Mouse (Mus musculus): ENCODE measurements around the gene Wdr54. TPM values are rescaled to one million over a fixed set of nuclear protein-coding genes. Genes with fewer than 3 reads are reported as not detected.

Wdr54 gene
- total and polyA plus RNA-seq, 3 experiments = 1.9 to 10.3 (median 7.8) TPM

GRCm38 (mm10) chr6:83101316-83101687, 54.9 kb downstream of the Wdr54 start, which contains the start of the genes Ccdc142 and Gm42688:
Gene Ccdc142, plus strand, starts transcription at chr6:83101601.
Gene Gm42688, plus strand, starts transcription at chr6:83101617.
- H3K79me2 ChIP-seq (replicated peaks; ENCODE audit: control insufficient read depth, extremely low read depth, insufficient read depth, poor library complexity, severe bottlenecking) = no peaks in the 10 kb centered on the region

More at GRCm38 (mm10) chr6:83101316-83101687, 54.9 kb downstream of the Wdr54 start, which contains the start of the genes Ccdc142 and Gm42688:
- Histone ChIP-seq H3K9ac (ENCODE audit: insufficient read depth, low read depth) (peak within 1 kb of the TSS; percentile 86), H3K36me3 (replicated peaks in 1 of 2; ENCODE audit: control insufficient read depth in 1 of 2, insufficient read depth in 1 of 2, low read length in 1 of 2) (peaks cover 0 to 28% of the 10 kb centered on the region in 2 experiments), H3K9me3 (replicated peaks; ENCODE audit: low read length) (peaks cover 2% of the 10 kb centered on the region), H3K4me1 (ENCODE audit: control insufficient read depth in 1 of 2, insufficient read depth in 2 of 2) (peaks cover 9 to 24% of the 10 kb centered on the region in 2 experiments; a peak in 3 of 4 replicates), H3K4me3 (replicated peaks in 1 of 3; ENCODE audit: low read depth in 2 of 3, low read length in 2 of 3, poor library complexity in 1 of 3) (peak within 1 kb of the TSS; percentile 60 to 99 (median 87)), H3K4me2 (ENCODE audit: insufficient read depth, low read depth, poor library complexity, severe bottlenecking) (peak within 1 kb of the TSS; percentile 68), H3K27ac (ENCODE audit: insufficient read depth, low read depth) (peak within 1 kb of the TSS; percentile 71), H3K27me3 (replicated peaks) (peaks cover 9% of the 10 kb centered on the region)
- dilution Hi-C loops (cut with MboI; ENCODE audit: extremely low pct_ligation_motif_present, extremely low pct_unique_long_range_greater_than_20kb, low sequenced_read_pairs) = no loop called here
- DNase-seq (ENCODE audit: extremely low read depth) = peak; percentile 91
- in situ Hi-C loops (cut with MboI; ENCODE audit: low pct_ligation_motif_present, low pct_unique_long_range_greater_than_20kb, low sequenced_read_pairs) = loop anchor here (5.0 kb wide), 2 partner anchors 104 to 189 kb away; no protein-coding TSS in a partner anchor
- TF ChIP-seq TBP (conservative IDR thresholded peaks at IDR 0.05; ENCODE audit: low read depth, low read length) (peak; percentile 43; the same call in 1 of the 2 replicates), RAD21 (IDR thresholded peaks at IDR 0.05; ENCODE audit: low read depth, low read length) (peak; percentile 63), ZC3H11A (IDR thresholded peaks at IDR 0.05; ENCODE audit: low read depth, low read length) (no peak), CHD1 (IDR thresholded peaks at IDR 0.05; ENCODE audit: low read depth, low read length) (no peak), RCOR1 (conservative IDR thresholded peaks at IDR 0.05; ENCODE audit: low read depth, low read length) (no peak; the same call in 1 of the 2 replicates), MYC (IDR thresholded peaks at IDR 0.05; ENCODE audit: low read depth, low read length) (peak; percentile 63; the same call in 1 of the 2 replicates), ZKSCAN1 (IDR thresholded peaks at IDR 0.05; ENCODE audit: borderline replicate concordance, low read depth, low read length) (no peak), POLR2A (IDR thresholded peaks at IDR 0.05; ENCODE audit: low read depth, low read length) (peak; percentile 74), E2F4 (IDR thresholded peaks at IDR 0.05; ENCODE audit: insufficient replicate concordance, low read depth, low read length) (peak; percentile 68; the same call in 1 of the 2 replicates), MEF2A (IDR thresholded peaks at IDR 0.05; ENCODE audit: borderline replicate concordance, low read depth, low read length) (no peak; the same call in 1 of the 2 replicates), MXI1 (IDR thresholded peaks at IDR 0.05; ENCODE audit: low read depth, low read length) (peak; percentile 82), KAT2A (IDR thresholded peaks at IDR 0.05; ENCODE audit: insufficient replicate concordance, low read length) (peak; percentile 76; the same call in 1 of the 2 replicates), USF2 (conservative IDR thresholded peaks at IDR 0.05; ENCODE audit: low read depth, low read length) (no peak), ELF1 (IDR thresholded peaks at IDR 0.05; ENCODE audit: low read depth, low read length) (peak; percentile 88), SIN3A (IDR thresholded peaks at IDR 0.05; ENCODE audit: low read length) (peak; percentile 68), USF1 (IDR thresholded peaks at IDR 0.05; ENCODE audit: low read depth, low read length) (peak; percentile 57), MAZ (IDR thresholded peaks at IDR 0.05; ENCODE audit: low read depth, low read length) (0 out of 2 replicates have a peak, but pooled peaks have one; percentile 7), MAX (IDR thresholded peaks at IDR 0.05; ENCODE audit: low read length) (peak; percentile 49; the same call in 1 of the 2 replicates), NRF1 (IDR thresholded peaks at IDR 0.05; ENCODE audit: low read depth, low read length) (peak; percentile 68), CTCF (conservative IDR thresholded peaks at IDR 0.05 in 1 of 2, IDR thresholded peaks at IDR 0.05 in 1 of 2; ENCODE audit: low read depth in 2 of 2, low read length in 2 of 2) (peak in 1 of 2 experiments; percentile 87; a peak in 2 of 4 replicates), HCFC1 (IDR thresholded peaks at IDR 0.05; ENCODE audit: low read depth, low read length) (peak; percentile 94), TCF12 (IDR thresholded peaks at IDR 0.05; ENCODE audit: low read depth, low read length) (peak; percentile 57), NELFE (IDR thresholded peaks at IDR 0.05; ENCODE audit: low read depth, low read length) (peak; percentile 65; the same call in 1 of the 2 replicates), BHLHE40 (IDR thresholded peaks at IDR 0.05; ENCODE audit: low read depth, low read length) (peak; percentile 72), IRF4 (IDR thresholded peaks at IDR 0.05; ENCODE audit: low read depth, low read length) (peak; percentile 31; the same call in 1 of the 2 replicates), SMC3 (IDR thresholded peaks at IDR 0.05; ENCODE audit: low read depth, low read length) (peak; percentile 85), CHD2 (IDR thresholded peaks at IDR 0.05; ENCODE audit: low read length) (peak; percentile 61; the same call in 1 of the 2 replicates)

Other genes starting within 250 kb of the Wdr54 start
Only the 20 nearest of the 23 such genes appear.
- gene Dok1, start 122.9 kb downstream of the Wdr54 start, total RNA-seq (2012; rRNA removed) = 33.2 and 34.7 TPM in 2 replicates
- 21.3 and 21.4 TPM in 2 replicates for gene Dok1, start 122.9 kb downstream of the Wdr54 start, total RNA-seq (2014; rRNA removed)
- 23.8 and 24.6 TPM in 2 replicates for gene Dok1, start 122.9 kb downstream of the Wdr54 start, polyA plus RNA-seq (2012; ENCODE audit: insufficient read length, low read depth)
- gene Loxl3, start 122.2 kb downstream of the Wdr54 start, total RNA-seq (2012; rRNA removed) = 0.93 and 1.0 TPM in 2 replicates
- 0.05 TPM in 1 of 2 replicates, not detected in the other for gene Loxl3, start 122.2 kb downstream of the Wdr54 start, total RNA-seq (2014; rRNA removed)
- 0.74 and 1.0 TPM in 2 replicates for gene Loxl3, start 122.2 kb downstream of the Wdr54 start, polyA plus RNA-seq (2012; ENCODE audit: insufficient read length, low read depth)
- 235 and 240 TPM in 2 replicates for gene Aup1, start 101.9 kb downstream of the Wdr54 start, total RNA-seq (2012; rRNA removed)
- gene Aup1, start 101.9 kb downstream of the Wdr54 start, total RNA-seq (2014; rRNA removed) = 108 and 119 TPM in 2 replicates
- 284 and 324 TPM in 2 replicates for gene Aup1, start 101.9 kb downstream of the Wdr54 start, polyA plus RNA-seq (2012; ENCODE audit: insufficient read length, low read depth)
- gene Htra2, start 101.1 kb downstream of the Wdr54 start, total RNA-seq (2012; rRNA removed) = 113 and 128 TPM in 2 replicates
- 131 and 137 TPM in 2 replicates for gene Htra2, start 101.1 kb downstream of the Wdr54 start, total RNA-seq (2014; rRNA removed)
- 154 and 185 TPM in 2 replicates for gene Htra2, start 101.1 kb downstream of the Wdr54 start, polyA plus RNA-seq (2012; ENCODE audit: insufficient read length, low read depth)
- 2.2 and 2.7 TPM in 2 replicates for gene Dqx1, start 98.6 kb downstream of the Wdr54 start, total RNA-seq (2012; rRNA removed)
- gene Dqx1, start 98.6 kb downstream of the Wdr54 start, total RNA-seq (2014; rRNA removed) = 0.99 and 1.3 TPM in 2 replicates
- 2.9 and 3.5 TPM in 2 replicates for gene Dqx1, start 98.6 kb downstream of the Wdr54 start, polyA plus RNA-seq (2012; ENCODE audit: insufficient read length, low read depth)
- not detected in 2 replicates for gene Tlx2, start 86.1 kb downstream of the Wdr54 start, total RNA-seq (2012; rRNA removed)
- not detected in 2 replicates for gene Tlx2, start 86.1 kb downstream of the Wdr54 start, total RNA-seq (2014; rRNA removed)
- gene Tlx2, start 86.1 kb downstream of the Wdr54 start, polyA plus RNA-seq (2012; ENCODE audit: insufficient read length, low read depth) = not detected in 2 replicates
- 14.5 and 16.6 TPM in 2 replicates for gene Pcgf1, start 78.5 kb downstream of the Wdr54 start, total RNA-seq (2012; rRNA removed)
- gene Pcgf1, start 78.5 kb downstream of the Wdr54 start, total RNA-seq (2014; rRNA removed) = 12.5 and 13.7 TPM in 2 replicates
- gene Pcgf1, start 78.5 kb downstream of the Wdr54 start, polyA plus RNA-seq (2012; ENCODE audit: insufficient read length, low read depth) = 12.4 and 15.0 TPM in 2 replicates
- 0.80 TPM in 1 of 2 replicates, not detected in the other for gene Lbx2, start 70.0 kb downstream of the Wdr54 start, total RNA-seq (2012; rRNA removed)
- 0.86 TPM in 1 of 2 replicates, not detected in the other for gene Lbx2, start 70.0 kb downstream of the Wdr54 start, total RNA-seq (2014; rRNA removed)
- 1.2 and 1.7 TPM in 2 replicates for gene Lbx2, start 70.0 kb downstream of the Wdr54 start, polyA plus RNA-seq (2012; ENCODE audit: insufficient read length, low read depth)
- 3.1 and 3.2 TPM in 2 replicates for gene Ccdc142, start 54.8 kb downstream of the Wdr54 start, total RNA-seq (2012; rRNA removed)
- gene Ccdc142, start 54.8 kb downstream of the Wdr54 start, total RNA-seq (2014; rRNA removed) = 0.38 and 0.59 TPM in 2 replicates
- gene Ccdc142, start 54.8 kb downstream of the Wdr54 start, polyA plus RNA-seq (2012; ENCODE audit: insufficient read length, low read depth) = 1.1 and 1.7 TPM in 2 replicates
- 1.3 and 2.1 TPM in 2 replicates for gene Gm42688, start 54.8 kb downstream of the Wdr54 start, total RNA-seq (2012; rRNA removed)
- gene Gm42688, start 54.8 kb downstream of the Wdr54 start, total RNA-seq (2014; rRNA removed) = 1.2 TPM in 2 replicates
- gene Gm42688, start 54.8 kb downstream of the Wdr54 start, polyA plus RNA-seq (2012; ENCODE audit: insufficient read length, low read depth) = 1.6 and 2.0 TPM in 2 replicates
- gene Mrpl53, start 47.4 kb downstream of the Wdr54 start, total RNA-seq (2012; rRNA removed) = 74.0 and 83.3 TPM in 2 replicates
- gene Mrpl53, start 47.4 kb downstream of the Wdr54 start, total RNA-seq (2014; rRNA removed) = 52.2 and 54.2 TPM in 2 replicates
- gene Mrpl53, start 47.4 kb downstream of the Wdr54 start, polyA plus RNA-seq (2012; ENCODE audit: insufficient read length, low read depth) = 52.9 and 55.5 TPM in 2 replicates
- 78.9 and 104 TPM in 2 replicates for gene Mogs, start 40.9 kb downstream of the Wdr54 start, total RNA-seq (2012; rRNA removed)
- 77.3 and 78.4 TPM in 2 replicates for gene Mogs, start 40.9 kb downstream of the Wdr54 start, total RNA-seq (2014; rRNA removed)
- 53.0 and 57.2 TPM in 2 replicates for gene Mogs, start 40.9 kb downstream of the Wdr54 start, polyA plus RNA-seq (2012; ENCODE audit: insufficient read length, low read depth)
- gene Wbp1, start 34.8 kb downstream of the Wdr54 start, total RNA-seq (2012; rRNA removed) = 20.4 and 24.1 TPM in 2 replicates
- 23.1 and 27.5 TPM in 2 replicates for gene Wbp1, start 34.8 kb downstream of the Wdr54 start, total RNA-seq (2014; rRNA removed)
- gene Wbp1, start 34.8 kb downstream of the Wdr54 start, polyA plus RNA-seq (2012; ENCODE audit: insufficient read length, low read depth) = 16.6 and 19.3 TPM in 2 replicates
- gene Ino80b, start 31.0 kb downstream of the Wdr54 start, total RNA-seq (2012; rRNA removed) = 26.1 and 26.9 TPM in 2 replicates
- 14.9 and 15.4 TPM in 2 replicates for gene Ino80b, start 31.0 kb downstream of the Wdr54 start, total RNA-seq (2014; rRNA removed)
- gene Ino80b, start 31.0 kb downstream of the Wdr54 start, polyA plus RNA-seq (2012; ENCODE audit: insufficient read length, low read depth) = 30.4 and 34.2 TPM in 2 replicates
- 0.59 and 0.68 TPM in 2 replicates for gene Rtkn, start 20.9 kb downstream of the Wdr54 start, total RNA-seq (2012; rRNA removed)
- 0.54 and 1.3 TPM in 2 replicates for gene Rtkn, start 20.9 kb downstream of the Wdr54 start, total RNA-seq (2014; rRNA removed)
- gene Rtkn, start 20.9 kb downstream of the Wdr54 start, polyA plus RNA-seq (2012; ENCODE audit: insufficient read length, low read depth) = 0.47 and 0.78 TPM in 2 replicates
- 0.34 and 0.38 TPM in 2 replicates for gene 1700003E16Rik, start within 50 bp of the Wdr54 start, total RNA-seq (2012; rRNA removed)
- gene 1700003E16Rik, start within 50 bp of the Wdr54 start, total RNA-seq (2014; rRNA removed) = not detected in 2 replicates
- gene 1700003E16Rik, start within 50 bp of the Wdr54 start, polyA plus RNA-seq (2012; ENCODE audit: insufficient read length, low read depth) = 0.23 and 0.25 TPM in 2 replicates
- gene Dctn1, start 9.5 kb upstream of the Wdr54 start, total RNA-seq (2012; rRNA removed) = 17.8 and 19.8 TPM in 2 replicates
- 12.2 and 12.8 TPM in 2 replicates for gene Dctn1, start 9.5 kb upstream of the Wdr54 start, total RNA-seq (2014; rRNA removed)
- gene Dctn1, start 9.5 kb upstream of the Wdr54 start, polyA plus RNA-seq (2012; ENCODE audit: insufficient read length, low read depth) = 36.4 and 37.3 TPM in 2 replicates
- 0.13 and 0.38 TPM in 2 replicates for gene Slc4a5, start 63.4 kb upstream of the Wdr54 start, total RNA-seq (2012; rRNA removed)
- not detected in 2 replicates for gene Slc4a5, start 63.4 kb upstream of the Wdr54 start, total RNA-seq (2014; rRNA removed)
- gene Slc4a5, start 63.4 kb upstream of the Wdr54 start, polyA plus RNA-seq (2012; ENCODE audit: insufficient read length, low read depth) = 0.21 TPM in 1 of 2 replicates, not detected in the other
- 227 and 351 TPM in 2 replicates for gene Mthfd2, start 169.5 kb upstream of the Wdr54 start, total RNA-seq (2012; rRNA removed)
- gene Mthfd2, start 169.5 kb upstream of the Wdr54 start, total RNA-seq (2014; rRNA removed) = 281 and 286 TPM in 2 replicates
- gene Mthfd2, start 169.5 kb upstream of the Wdr54 start, polyA plus RNA-seq (2012; ENCODE audit: insufficient read length, low read depth) = 317 and 327 TPM in 2 replicates
- 82.6 and 85.5 TPM in 2 replicates for gene Mob1a, start 169.6 kb upstream of the Wdr54 start, total RNA-seq (2012; rRNA removed)
- 182 and 200 TPM in 2 replicates for gene Mob1a, start 169.6 kb upstream of the Wdr54 start, total RNA-seq (2014; rRNA removed)
- gene Mob1a, start 169.6 kb upstream of the Wdr54 start, polyA plus RNA-seq (2012; ENCODE audit: insufficient read length, low read depth) = 82.4 and 99.8 TPM in 2 replicates

Measured in CH12.LX (cell line).